Mouse (Mus musculus): ENCODE measurements at regions not wholly inside any gene's neighbourhood (a gene's known extent, or its start where the extent isn't known, plus 50 kb on each side); places are given as distances from the start of the nearest gene placed in this dataset.

DNA sequence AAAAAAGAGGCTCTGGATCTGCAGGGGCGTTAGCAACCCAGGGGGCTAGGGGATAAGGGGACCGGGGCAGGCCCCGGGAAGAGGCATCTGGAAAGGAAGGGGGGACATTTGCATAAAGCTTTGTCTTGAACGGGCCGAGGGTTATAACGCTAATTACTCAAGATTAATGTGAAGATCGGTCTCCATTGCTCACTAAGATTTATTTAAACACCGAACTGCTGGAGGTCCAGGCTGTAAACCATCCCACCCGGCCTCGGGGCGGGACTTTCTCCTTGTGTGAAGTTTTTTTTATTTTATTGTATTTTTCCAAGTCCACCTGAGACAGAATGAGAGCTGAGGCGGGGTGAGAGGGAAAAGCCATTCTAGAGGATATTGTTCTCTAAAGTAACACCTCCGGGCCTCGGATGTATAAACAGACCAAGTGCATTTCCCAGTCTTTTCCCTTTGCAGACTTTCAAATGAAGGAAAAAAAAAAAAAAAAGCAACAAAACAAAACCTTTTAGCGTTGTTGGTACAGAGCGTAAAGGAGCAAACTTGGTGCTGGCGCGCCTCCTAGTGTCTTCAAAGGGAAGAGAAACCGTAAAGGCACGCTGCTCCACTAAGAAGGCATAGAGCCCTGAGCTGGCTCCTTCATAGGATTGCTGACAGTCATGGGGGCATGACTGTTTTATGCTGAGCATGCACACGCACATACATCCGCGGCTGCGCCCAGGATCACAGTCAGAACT lies 313.3 kb downstream of the Parp8 start:
- TF ChIP-seq GATA1 (IDR thresholded peaks at IDR 0.05; ENCODE audit: low read length) = no peak
- no peak for TF ChIP-seq TAL1 (IDR thresholded peaks at IDR 0.05; ENCODE audit: low read length)

All from erythroblast, embryonic 14.5 days (primary cell).